Mouse (Mus musculus) kidney, adult 11 months (tissue): ENCODE data around the gene Smap2.

Source experiments
- DNase-seq: peaks from one replicate; pipeline ENCODE4 v3.0.0; 2022

The Smap2 gene

DNA sequence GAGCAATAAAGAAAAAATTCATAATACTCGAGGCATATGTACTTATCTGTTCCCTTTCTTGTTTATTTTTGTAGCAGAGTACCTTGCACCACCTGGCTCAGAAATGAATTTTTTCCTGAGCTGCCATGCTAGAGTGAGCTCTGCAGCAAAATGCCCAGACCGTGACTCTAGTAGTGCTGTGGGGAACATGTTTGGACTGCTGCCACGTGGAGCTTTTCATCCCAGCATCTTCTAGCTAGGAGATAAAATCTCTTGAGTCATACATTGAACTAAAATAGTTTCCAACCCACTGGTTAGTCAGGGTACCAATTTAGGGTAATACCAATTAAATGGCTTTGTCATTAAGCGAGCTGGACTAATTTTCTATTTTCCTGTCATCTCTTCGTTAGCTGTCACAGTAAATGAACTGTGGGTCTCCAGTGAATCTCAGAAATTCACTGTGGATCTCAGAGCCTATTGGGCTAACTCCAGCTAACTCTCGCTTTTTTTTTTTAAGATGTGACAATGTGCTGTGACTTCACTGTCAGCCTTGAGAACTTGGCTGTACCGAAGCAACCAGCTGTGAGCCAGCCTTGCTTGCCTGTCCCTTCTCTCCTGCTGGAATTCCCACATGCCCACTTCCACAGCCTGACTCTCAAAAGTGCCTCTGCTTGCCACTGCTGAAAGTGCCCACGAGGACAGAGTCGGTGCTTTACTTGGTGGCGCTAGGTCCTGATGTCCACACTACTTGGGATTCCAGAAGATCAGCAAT lies 3.2 kb upstream of the Smap2 start:
- peak; percentile 25 for DNase-seq

DNA sequence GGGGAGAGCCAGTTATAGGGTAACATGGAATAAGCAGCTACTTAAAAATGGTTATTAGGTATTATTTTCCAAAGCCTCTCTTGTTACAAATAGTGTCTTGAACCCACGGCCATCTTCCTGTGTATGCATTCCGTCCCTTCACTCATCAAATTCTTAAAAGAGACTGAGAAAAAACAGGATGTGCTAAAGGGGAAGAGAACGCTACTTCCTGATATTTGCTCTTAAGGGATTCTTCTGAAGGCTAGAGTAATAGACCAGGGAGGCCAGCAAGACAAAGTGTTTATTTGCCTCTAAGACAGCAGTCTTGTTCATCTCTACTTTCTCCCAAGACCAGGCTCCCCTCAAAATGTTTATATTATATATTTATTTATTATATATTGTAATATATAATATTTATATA lies 1.2 kb upstream of the Smap2 start:
- no peak for DNase-seq

DNA sequence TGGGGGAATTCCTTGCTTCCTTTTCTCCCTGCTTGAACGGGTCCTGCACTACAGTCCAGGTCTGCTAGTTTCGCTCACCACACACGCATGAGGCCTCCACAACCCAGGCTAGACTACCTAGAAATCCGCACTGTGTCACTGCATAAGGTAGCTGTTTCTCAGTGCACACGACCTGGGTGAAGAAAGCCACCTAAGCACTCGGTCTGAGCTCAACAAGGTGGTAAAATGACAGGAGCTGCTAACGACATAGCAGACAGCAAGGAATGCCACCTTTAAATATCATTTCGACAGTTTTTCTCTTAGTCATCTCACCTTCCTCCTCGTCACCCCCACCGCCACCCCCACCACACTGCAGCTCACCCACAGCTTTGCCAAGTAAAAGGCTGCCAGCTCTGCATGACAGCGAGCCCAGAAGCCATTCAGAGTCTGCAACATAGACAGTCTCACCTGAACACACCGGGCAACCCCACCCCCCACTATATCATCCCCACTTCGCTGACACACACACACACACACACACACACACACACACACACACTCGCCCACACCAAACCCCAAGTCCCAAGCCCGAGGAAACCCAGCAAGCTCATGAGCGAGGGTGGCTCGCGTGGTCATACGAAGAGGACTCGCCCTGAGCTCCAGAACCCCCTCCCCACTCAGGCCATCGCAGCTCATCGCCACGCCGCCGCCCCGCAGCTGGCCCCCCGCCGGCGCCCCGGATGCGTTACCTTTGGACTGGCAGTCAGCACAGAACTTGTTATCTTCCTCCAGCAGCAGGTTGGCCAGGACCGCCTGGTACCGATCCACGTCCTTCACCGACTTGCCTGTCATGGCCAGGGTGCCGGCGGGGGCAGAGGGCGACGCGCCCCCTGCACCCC lies 787 bp downstream of the Smap2 start:
- no peak for DNase-seq

DNA sequence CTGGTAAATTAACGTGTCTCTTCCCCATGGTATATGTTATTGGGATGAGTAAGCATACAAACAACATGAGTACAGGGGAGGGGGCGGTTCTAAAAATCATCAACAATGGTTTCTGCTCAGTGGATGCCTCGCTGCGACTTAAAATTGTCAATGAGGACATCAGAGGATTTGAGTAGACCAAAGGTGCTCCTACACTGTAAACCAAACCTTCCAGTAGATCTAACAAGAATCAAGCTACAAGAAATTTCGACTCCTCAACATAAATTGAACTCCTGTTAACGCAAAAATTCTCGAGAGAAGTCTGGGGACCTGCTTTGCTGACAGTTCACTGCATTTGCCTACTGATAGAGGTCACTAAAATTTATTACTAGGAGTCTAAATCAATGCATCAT lies 1.8 kb downstream of the Smap2 start:
- no peak for DNase-seq

DNA sequence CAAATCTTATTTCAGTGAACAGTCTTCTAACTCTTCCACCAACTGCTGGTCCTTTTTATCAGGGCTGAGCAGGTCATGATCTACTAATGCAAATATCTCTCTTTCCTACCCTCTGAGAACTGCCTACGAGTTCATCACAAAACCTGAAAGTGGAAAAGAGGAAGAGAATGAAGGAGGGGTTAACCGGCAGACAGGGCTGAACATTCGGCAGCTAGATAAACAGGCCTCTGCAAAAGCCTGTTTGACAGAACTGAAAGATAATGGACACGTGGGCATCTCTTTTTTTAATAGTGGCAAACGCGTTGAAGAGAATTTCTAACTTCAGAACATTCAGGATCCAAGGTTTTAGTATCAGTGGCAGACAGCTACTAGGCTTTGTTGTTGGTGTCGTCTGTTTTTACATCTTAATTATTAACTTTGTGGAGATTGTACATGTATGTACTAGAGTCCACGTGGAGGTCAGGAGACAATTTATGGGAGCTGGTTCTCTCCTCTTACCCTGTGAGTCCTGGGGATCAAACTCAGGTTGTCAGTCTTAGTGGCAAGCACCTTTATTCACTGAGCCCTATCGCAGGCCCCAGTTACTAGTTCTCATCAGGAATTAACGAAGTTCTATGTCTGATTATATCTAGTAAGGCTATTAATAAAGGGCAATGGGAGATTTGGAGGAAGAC lies 2.3 kb downstream of the Smap2 start:
- no peak for DNase-seq

DNA sequence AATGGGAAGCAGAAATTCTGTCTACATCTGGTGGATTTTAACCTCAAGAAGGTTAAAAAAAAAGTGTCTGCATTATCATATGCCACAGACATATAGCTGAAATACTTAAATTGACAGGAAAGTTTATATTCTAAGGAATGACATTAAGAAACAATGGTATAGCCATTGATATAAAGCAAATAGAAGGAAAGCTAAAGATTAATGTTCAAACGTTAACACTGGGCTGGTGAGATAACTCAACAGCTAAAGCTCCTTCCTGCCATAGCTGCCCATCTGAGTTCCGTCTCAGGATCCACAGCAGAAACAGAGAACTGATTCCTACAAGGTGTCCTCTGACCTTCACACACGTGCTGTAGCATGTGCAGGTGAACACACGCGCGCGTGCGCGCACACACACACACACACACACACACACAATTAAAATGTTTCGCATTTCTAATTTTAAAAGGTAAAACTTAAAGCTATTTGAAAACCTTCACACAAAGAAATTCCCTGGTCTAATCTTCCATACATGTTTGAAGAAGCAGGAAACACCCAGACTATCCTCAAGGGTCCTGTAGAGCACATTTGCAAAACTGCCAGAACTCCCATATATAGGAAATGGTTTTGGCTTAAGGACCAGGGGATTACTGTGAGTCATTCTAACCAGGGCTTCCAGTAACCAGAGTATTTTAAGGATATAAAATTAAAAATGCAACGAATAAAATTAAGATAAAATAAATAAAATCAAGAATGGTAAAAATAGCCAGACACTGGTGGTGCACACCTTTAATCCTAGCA lies 6.1 kb downstream of the Smap2 start:
- no peak for DNase-seq

DNA sequence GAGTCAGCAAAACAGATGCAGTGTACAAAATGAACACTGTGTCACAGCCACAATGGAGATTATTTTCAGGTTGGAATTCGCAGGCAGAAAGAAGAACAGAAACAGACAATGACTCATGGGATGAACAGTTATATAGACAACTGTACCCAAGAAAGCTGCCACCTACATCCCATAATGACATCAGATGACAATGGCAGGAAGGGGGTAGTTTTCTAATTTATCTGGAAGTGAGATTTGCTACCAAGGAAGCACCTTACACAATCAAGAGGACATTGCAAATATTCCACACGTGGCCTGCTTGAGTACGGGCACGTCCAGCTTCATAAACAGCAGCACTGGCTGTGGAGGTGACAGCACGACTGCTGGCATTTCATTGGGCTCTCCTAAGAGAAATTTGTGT lies 7.9 kb downstream of the Smap2 start:
- no peak for DNase-seq

DNA sequence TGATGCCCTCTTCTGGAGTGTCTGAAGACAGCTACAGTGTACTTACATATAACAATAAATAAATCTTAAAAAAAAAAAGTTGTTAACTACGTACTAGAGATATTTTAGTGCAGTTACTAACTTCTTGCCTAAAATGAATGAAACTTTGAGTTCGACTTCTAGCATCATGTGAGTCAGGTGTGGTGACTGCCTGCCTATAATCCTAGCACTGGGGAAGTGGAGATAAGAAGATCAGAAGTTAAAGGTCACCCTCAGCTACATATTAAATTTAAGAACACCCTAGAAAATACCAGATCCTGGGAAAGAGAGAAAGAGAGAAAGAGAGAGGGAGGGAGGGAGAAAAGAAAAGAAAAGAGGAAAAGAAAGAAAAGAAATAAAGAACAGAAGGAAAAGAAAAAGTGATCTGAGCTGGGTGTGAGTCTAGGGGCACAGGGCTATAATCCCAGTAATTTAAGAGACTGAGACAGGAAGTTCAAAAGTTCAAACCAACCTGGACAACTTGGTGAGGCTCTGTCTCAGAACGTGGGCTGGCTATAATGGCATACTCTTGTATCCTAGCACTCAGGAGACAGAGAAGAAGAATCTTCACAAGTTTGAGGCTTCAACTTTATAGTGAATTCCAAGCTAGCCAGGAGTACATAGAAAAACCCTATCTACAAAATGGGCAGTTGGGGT lies 8.8 kb downstream of the Smap2 start:
- DNase-seq = no peak

DNA sequence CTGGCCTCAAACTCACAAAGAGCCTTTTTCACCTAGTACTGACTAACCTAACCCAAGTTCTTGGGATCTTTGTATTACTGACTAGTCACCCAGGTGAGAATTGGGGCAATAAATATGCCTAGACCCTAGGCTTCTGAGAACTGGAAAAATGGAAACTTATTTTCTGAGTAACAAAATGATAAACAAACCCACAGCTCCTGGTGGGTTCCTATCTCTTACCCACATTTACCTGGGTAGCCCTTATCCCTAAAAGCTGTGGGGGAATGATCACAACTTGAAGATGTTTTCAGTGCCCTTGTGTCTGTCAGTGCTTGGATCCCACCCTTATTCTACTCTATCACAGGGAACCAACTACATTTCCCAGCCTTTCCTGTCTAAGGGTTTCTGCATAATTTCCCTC lies 10.0 kb downstream of the Smap2 start:
- DNase-seq = no peak

DNA sequence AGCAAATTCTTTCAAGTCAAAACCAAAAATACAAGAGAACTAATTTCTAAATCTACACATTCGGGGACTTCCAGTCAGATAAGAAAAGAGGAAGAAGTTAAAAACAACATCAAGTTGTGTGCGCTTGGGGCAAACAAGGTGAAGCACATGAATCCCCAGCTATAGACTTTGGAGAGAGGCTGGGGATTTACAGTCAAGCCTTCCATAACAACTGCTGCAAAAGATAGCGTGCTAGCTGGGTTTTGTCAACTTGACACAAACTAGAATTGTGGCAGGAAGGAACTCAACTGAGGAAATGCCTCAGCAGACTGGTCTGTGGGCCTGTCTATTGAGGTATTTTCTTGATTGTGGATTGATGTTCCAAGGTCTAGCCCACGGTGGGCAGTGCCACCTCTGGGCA lies 12.4 kb downstream of the Smap2 start:
- no peak for DNase-seq

DNA sequence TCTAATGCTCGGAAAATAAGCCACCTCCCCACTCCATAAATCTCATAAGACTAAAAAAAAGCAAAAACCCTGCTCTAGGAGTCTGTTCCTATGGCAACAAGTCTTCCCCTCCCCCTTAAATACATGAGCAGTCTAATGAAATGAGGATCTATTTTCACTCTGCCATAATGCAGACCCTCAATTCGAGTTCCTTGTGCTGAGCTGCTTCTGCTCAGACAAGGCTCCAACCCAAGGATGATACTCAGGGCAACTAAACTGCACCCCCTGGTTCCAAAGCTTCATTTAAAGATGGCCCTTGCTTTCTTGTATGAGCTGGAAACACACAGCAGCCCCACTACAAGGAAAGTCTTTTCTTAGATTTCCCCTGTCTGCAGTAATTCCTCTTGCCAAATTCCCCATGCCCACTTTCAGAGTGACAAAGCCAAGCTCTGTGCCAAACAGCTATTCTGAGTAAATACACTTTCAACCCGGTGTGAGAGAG lies 13.4 kb downstream of the Smap2 start:
- no peak for DNase-seq

DNA sequence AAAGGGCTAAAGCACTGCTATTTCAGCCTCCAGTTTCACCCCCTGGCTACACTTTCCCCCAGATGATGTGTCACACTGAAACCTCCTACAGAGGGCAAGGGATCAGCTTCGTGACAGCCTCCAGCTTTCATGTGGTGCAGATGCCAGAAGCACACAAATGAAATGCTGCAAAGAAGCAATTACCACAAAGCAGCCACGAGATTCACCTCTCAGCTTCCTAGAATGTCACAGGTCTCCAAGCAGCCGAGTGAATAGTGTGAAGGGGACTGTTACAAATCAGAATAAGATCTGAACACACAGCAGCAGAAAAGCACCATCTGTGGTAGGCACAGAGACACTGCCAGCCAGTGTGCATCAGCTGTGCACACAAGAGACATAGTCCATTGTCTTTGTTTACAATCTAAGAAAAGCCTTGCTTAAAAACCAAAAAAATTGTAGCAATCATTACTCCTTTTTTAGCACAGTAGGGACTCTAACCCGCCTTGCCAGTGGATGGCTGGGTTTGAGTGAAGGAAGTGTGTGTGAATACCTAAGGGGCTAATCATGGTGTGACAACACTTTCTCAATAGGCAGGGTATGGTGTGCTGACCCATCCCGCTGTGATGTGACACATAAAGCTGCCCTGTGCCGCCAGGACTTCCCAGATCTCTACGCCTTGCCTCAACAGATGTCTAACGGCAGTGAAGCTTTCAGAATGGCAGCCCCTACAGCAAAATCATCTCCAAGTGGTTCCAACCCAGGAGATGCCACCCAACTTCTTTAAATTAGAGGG lies 14.5 kb downstream of the Smap2 start:
- DNase-seq = no peak

DNA sequence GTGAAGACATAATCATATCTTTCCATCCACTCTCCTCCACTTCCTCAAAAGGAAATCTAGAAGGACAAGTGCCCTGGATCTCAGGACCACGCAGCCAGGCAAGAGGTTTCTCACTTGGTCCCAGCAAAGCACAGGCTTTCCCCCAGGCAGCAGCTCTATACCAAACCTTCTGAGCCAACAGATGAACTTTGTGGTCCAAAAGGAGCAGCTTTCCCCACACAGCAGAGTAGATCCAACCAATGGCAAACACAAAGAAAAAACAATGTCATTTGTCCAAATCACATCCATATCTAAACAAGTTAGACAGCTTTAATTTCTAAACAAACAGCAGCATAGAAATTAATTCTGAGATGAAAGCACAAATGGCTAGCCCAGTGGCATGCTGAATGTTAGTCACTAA lies 15.4 kb downstream of the Smap2 start:
- DNase-seq = no peak

DNA sequence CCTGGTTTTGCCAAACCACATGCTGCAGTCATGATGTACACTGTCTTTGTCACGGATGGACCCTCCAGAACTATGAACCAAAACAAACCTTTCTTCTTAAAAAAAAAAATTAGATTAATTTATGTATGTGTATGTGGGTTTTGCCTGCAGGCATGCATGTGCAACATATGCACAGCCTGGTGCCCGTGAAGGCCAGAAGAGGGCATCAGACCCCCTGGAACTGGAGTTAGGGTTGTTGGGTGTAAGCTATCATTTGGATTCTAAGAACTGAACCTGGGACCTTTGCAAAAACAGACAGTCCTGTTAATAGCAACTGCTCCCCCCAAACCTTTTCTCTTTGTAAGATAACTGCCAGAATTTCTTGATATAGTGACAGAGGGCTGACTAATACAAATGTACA lies 16.0 kb downstream of the Smap2 start:
- DNase-seq = no peak

DNA sequence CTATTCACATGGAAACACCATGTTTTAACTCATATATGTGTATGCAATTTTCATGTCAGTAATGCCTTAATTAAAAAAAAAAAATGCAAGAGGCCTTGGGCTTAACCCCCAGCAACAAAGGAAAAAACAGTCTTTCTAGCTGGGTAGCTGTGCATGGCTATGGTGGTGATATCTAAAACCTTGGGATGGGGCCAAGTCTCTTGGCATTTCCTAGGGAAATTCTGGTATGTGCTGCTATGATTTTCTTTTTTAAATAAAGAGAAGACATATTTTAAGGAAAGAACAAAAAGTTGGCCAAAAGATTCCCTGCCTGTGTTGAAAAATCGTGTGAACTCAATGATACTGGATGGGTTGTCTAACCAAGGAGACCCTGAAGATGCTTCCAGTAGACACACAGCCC lies 21.1 kb downstream of the Smap2 start:
- no peak for DNase-seq

DNA sequence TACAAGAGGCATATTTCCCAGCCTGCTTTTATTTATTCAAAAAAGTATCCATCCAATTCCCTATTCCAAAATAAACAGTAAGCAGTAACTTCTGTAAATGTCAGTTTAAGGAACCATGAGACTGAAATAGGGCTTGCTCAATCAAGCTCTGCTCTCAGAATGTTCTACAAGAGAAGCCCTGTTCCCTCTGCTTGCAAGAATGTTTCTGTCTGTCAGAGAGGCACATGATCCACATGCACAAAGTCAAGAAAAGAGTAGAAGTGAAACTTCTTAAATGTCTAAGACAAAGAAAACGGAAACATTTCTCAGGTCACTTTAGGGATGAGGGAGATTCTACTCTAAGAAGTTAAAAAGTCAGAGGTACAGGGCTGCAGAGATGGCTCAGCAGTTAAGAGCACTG lies 24.0 kb downstream of the Smap2 start:
- DNase-seq = no peak

DNA sequence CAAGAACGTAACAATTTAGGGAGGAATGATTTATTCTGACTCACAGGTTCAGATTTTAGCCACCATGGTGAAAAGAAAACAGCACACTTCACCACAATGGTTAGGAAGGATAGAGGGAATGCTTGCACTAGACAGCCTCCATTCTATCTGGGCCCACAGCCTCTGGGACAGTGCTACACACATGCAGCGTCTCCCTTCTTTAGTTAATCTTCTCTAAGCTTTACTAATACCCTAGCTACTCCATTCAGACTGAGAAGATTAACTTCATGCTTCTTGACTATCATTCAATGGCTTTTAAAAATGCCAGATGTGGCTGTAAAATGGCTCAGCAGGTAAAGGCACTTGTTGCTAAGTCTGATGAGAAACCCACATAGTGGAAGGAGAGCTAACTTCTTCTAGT lies 24.8 kb downstream of the Smap2 start:
- DNase-seq = no peak

DNA sequence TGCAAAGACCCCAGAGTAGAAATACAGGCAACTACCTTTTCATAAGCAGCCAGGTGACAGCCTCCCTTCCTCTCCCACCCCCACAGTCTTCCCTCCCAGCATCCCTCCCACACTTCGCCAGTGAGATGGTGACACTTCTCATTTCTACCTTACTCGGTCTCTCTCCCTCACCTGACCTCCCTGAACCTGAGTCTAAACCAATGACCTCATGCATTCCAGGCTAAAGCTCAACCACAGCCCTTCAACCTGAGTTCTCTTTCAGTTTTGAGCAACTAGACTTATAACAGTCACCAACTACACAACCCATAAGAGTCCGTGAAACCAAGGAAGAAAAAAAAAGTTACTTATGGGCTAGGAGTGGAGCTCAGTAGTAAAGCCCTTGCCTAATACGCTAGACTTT lies 29.7 kb downstream of the Smap2 start:
- DNase-seq = no peak

DNA sequence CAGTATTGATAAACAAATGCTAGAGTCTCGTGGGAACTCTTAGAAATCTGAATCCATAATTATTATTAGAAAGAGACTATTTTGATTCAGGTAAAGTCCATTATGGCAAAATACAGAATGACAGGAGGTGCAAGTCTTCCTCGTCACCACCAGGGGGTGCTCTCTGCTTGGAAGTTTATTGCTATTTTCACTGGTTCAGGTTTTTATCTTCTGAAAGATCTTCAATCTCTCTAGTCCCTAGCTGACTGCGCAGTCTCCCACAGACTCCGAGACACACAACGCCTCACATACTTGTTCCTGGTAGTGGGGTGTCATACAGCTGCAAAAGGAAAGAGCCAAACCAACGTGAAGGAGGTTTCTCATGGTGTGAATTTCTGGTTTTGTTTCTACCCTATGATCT lies 30.6 kb downstream of the Smap2 start:
- no peak for DNase-seq

DNA sequence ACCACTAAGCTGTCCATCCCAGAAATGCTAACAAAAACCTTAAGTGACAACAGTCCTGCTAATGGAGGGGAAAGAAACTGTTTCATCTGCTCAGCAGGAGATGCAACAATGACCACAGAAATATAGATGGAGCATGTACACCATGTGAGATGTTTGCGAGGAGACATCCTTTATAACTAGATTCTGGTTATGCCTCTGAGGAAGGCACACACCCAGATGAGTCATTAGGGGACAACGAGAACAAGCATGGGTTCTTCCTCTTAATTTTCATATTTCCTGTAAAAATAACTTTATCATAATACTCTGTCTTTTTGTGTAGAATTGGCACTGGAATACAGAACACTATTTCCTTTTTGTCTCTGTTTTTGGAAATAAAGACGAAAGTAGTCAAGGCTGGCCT lies 38.8 kb downstream of the Smap2 start:
- DNase-seq = no peak

DNA sequence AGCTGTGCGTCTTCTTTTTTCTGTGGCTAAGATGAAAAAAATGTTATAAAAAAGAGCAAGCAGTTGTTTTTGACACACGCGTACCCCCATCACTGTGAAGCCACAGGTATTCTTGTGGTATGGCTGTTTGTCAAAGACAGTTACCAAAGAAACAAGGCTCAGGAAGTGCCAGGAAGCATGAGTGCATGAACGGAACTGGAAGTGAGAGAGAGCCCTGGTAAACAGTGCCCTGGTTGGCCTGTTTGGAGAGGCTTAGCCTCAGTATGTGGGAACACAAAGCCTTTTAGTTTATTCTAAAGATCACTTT lies 41.7 kb downstream of the Smap2 start:
- no peak for DNase-seq
